Mouse (Mus musculus): ENCODE data around the gene Zic4.

The Zic4 gene

DNA sequence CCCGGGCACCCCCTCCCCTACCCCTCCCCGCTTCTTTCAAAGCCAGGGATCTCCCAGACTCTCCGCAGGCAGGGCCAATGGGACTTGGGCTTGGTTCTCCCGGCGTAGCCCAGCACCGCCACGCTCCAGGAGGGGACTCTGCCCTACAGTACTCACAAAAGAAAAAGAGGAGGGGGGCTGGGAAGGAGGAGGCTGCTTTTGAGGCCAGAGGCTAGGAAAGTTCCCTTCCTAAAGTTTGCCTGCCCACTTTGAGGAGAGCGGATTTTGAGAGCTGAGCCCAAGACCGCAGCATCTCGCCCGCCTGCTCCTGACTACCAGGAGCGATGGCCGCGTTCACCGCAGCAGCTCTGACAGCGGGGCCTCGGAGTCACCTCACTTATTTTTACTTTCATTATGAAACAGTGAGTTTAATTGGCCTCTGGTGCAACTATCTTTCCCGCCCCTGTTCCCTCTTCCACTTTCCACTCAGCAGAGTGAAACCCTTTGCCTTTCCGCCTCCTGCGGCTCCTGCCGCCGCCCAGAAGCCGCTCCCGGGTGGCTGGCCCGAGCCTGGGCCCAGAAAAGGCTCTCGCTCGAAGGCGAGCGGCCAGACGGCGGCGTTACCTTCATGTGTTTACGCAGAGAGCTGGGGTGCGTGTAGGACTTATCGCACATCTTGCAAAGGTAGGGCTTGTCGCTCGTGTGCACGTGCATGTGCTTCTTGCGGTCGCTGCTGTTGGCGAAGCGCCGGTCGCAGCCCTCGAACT lies at the start of gene Zic4:
Zic4 (plus strand) TSS at position 558 of the 746 bp plus-strand sequence.
- no peak for DNase-seq (ENCODE audit: low read depth, low spot score)

DNA sequence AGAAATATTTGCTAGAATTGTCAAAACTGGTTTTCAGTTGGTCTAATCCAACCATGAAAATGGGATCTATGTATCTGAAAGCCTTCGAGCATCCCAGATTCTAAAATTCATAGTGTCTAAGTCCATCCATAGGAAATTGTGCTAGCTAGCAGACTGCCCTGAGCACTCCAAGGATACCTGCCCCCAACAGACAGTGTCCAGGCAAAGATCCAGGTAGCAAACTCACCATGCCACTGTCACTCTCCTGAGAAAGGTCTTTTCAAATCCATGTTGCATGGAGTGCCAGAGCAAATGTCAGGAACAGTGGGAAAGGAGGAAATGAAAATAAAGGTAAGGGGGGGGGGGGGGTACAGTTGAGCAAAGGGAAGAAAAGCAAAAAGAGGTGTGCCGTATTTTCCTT lies 14.6 kb upstream of the Zic4 start:
- no peak for DNase-seq (ENCODE audit: low read depth, low spot score)

DNA sequence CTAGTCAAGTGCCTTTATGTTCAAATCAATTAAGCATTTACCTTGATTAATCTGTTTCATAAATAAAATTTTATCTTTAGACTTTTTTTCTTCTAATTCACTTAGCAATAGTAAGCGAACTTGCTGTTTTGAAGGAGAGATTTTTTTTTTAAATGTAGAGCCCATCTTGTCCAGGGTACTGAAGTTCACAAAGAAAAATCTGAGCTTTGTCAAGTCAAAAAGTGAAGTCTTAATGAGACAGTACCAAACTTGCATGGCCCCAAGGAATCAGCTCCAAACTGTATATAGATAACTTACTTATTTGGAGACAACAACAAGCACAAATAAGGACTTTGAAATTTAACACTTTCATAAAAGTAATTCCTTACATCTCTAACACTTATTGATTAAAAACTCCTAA lies 13.5 kb upstream of the Zic4 start:
- DNase-seq (ENCODE audit: low read depth, low spot score), result no peak

DNA sequence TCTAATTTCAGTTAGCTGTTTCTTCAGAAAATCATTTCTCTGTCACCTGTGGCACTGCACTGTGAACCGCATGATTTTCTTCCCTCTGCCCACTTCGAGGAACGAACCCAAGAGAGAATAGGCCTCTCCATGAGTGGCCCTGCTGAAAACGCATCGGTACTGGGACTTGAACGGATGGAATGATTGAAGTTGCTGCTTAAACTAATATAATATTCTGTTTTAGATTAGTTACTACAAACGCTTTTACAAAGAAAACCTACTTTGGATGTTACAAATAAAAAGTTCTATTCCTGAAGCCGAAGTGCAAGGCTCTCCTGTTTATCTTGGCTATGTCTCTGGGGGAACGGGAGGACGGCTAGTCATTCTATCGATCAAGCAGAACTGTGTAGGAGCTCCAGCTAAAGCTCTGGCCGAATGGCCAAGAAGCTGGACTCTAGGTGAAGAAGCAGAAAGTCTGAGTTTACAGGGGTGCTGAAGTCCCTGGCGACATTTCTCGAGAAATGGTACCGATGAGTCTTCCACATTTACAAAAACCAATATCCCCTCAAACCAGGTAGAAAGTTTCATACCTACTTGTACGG lies 11.9 kb upstream of the Zic4 start:
- DNase-seq (ENCODE audit: low read depth, low spot score), result no peak

DNA sequence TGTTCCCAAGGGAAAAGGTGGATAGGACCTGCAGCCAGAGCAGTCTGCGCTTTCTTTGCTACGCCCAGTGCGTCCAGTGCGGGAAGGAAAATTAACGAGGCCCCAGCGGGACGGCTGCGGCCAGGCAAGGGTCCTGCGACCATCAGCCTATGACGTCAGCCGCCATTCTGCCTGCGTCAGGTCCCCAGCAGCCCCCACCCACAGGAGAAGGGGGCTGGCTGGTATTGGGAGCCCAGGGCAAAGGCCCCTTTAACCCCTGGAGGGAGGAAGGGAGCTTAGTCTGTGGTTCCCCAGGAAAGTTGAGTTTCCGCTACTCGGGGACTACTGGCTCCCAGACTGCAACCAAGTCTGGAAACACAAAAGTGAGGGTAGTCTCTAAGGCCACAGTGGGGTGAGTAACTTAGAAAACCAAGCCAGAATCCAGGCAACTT lies 11.3 kb upstream of the Zic4 start:
- no peak for DNase-seq (ENCODE audit: low read depth, low spot score)

DNA sequence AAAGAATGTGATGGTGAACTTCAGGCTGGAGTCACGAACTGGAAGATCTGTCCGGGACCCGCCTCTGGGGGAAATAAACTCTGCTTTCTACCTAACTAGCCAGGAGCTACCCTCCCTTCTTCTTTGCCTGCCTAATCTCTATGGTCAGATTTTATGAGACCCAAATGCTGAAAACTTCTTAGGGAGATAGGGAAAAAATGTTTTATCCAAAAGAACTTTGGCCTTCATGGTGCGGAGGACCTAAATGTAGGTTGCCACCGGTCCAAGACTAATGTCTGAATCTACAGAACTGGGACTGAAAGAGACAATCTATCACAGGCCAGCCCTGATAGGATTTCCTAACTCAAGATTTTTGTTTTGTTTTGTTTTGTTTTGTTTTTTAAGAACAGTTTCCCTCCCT lies 10.9 kb upstream of the Zic4 start:
- no peak for DNase-seq (ENCODE audit: low read depth, low spot score)

DNA sequence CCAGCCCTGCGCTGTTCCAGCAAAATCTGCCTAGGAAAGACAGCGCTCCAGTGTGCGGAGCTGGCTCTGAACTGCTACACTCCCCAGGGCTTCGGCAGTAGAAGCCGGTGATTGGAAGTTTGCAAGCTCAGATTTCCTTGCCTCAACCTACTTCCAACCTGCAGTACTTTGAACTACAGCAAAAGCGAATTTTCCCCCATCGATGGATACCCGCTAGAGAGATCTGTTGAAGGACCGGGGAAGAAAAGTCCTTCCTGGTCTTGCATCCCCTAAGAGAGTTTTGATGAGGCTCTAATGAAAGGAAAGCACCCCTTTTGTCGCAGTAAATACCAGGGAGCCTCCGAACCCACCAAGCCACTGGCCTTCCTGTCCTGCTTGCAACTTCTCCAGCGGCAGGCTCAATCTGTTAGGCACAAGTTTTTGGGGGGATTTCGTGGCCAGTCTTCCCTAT lies 10.2 kb upstream of the Zic4 start:
- DNase-seq (ENCODE audit: low read depth, low spot score), result no peak

DNA sequence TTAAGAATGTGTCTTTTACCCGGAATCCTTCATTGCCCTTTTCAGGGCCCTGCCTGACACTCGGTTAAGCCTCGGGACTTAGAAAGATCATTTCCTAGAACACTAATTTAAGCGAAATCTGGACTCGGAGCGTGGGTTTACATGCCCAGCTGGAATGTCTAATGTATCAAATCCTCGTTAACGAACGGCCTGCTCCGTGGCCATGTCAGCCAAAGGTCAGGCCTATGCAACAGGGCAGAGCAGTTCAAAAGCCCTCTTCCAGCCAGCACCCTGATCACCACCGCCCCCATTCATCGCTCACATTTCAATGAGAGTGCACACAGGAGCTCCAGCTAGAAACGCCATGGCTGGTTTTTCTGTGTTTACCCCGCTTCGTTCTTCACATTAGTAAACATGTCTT lies 9.4 kb upstream of the Zic4 start:
- no peak for DNase-seq (ENCODE audit: low read depth, low spot score)

DNA sequence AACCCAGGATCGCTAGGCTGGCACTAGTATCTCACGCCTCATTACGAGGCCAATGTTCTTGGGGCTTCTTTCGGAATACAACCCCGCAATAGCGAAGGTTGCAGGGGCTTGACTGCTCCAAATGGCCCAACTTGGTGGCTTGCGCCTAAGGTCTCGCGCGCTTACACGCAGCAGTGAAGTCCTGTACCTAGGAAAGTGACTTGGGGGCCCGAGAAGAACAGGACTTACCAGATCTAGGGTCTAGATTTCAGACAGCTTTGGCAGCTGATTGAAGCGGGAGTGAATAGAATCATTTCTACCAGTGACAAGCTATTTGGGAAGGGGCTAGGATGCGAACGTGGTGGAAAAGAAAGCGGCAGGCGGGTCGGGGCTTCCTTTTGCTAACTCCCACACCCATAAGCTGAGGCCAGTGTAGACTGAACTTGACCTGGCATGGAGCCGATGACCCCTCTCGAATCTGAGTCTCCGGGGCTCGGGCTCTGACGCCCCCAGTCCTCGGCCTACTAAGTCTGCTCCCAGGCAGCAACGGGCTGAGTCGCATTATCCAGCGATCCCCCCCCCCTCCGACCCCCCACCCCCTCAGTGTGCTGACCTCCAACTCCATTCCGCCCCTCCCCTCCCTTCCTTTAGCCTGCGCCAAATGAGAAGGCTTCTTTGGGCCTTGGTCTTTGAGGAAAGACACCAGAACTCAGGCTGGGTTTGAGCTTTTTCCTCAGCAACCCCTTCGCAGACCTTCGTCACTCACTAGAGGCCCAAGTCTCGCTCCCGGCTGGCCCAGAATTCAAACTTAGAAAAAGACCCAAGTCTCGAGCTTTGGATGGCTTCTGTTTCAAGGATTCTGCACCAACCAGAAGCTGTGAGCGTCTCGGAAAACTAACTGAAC lies 8.4 kb upstream of the Zic4 start:
- no peak for DNase-seq (ENCODE audit: low read depth, low spot score)

DNA sequence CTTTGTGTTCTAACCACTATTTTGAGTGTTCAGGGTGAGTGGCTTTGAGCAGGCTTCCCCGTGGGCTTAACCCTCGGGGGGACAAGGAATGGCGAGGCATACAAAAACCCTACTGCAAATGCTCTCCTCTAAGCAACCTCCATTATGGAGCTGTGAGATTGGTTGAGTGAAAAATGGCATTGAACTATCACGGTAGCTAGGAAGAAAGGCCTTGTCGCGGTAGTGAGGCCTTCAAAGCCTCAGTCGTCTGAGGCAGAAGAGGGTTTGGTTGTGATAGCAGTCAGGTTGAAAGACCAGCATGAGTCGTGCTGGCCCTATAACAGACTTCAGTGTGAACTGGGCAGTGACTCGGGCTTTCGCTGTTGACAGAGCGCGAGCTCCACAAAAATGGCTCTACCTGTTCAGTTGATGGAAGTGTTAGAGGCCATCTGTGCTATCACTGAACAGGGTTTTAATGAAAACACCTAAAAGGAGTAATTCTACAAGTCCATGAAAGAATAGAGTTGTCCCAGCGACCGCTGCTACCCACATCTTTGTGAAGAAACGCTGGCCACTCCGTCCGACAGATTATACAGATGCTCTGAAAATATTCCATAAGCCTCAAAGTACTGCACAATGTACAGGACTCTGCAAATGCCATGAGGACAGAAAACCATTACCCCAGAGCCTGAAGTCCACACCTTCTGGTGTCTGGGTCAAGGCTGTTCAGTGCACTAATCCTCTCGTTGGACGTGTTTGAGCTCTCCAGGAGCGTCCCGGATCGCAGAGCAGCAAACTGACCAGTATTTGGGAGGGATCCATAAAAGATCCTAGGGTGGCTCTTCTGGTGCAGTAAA lies 7.6 kb upstream of the Zic4 start:
- DNase-seq (ENCODE audit: low read depth, low spot score), result no peak

DNA sequence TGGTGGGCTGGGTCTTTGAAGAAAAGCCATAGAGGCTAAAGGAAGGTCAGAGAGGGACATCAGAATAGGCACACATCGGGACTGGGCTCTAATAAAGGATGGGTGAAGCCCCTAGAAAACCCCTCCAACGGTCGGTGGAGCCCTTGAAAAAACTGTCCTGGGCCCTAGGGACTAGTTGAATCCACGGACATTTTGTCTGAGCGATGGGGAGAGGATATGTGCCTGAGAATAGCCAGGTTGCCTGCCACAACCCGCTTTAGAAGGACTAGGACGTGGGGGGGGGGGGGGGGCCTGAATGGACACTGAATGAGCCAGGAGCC lies 7.0 kb upstream of the Zic4 start:
- DNase-seq (ENCODE audit: low read depth, low spot score), result no peak

DNA sequence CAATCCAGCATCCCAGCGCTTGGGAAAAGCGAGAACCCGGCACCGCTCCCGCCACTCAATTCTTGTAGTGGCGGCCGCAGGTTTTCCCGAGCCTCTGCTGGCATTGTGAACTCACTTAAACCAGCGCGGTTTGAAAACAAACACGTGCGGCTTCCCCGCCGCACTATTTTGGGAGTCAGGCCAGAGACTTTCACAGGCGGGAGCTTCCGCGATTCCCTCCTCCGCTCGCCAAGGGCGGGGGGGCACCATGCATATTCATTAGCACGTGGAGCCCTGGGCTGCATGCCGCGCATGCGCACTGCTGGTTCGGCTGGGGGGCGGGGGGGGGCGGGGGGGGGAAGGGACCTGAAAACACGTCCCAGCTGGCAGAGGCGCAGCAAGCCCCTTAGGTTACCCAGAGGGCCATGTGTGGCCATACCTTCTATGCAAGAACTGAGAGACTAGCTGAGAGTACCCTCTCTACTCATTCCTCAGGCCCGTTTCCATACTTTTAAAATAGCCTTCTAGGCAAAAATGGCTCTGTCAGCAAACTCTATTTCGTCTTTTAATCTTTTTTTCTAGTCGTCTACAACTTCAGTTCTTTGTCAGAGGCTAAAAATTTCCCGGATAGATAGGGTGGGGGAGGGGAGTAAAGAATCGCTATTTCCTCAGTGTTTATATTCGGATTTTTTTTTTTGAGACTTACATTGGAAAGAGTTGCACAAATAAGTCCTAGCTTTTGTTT lies 6.4 kb upstream of the Zic4 start:
- no peak for DNase-seq (ENCODE audit: low read depth, low spot score)

DNA sequence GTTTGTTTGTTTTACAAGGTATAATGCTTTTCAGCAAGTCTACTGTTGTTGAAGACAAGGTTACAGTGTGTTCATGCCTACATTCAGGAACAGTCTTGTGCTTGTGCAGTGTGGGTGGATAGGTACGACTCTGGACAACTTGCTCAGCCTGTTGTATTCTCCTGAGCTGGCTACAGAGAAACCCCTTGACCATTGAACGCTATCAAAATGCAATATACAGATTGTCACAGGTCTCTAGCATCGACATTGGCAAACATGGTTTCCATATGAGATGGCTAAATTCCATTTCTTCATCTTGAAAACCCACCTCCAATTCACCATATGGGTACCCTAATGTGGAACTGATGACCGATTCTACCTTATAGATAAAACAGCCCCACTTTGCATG lies 5.9 kb upstream of the Zic4 start:
- DNase-seq (ENCODE audit: low read depth, low spot score), result no peak

DNA sequence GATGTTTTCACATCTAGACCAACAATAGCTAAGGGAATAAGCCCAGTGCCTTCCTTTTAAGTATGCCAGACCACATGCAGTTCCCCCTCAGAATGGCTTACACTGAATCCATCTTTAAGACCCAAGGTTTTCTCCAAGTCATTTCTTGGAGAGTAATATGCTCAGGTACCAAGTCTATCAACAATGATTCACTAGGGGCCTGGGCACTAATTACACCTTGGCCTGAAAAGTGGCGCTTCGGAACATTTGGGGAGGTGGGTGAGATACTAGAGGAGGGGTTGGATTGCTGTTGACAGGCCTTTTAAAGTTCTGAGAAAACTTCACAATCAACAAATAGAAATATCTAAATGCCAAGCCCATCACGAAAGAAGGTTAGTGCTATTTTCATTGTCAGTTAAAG lies 4.9 kb upstream of the Zic4 start:
- DNase-seq (ENCODE audit: low read depth, low spot score), result no peak

DNA sequence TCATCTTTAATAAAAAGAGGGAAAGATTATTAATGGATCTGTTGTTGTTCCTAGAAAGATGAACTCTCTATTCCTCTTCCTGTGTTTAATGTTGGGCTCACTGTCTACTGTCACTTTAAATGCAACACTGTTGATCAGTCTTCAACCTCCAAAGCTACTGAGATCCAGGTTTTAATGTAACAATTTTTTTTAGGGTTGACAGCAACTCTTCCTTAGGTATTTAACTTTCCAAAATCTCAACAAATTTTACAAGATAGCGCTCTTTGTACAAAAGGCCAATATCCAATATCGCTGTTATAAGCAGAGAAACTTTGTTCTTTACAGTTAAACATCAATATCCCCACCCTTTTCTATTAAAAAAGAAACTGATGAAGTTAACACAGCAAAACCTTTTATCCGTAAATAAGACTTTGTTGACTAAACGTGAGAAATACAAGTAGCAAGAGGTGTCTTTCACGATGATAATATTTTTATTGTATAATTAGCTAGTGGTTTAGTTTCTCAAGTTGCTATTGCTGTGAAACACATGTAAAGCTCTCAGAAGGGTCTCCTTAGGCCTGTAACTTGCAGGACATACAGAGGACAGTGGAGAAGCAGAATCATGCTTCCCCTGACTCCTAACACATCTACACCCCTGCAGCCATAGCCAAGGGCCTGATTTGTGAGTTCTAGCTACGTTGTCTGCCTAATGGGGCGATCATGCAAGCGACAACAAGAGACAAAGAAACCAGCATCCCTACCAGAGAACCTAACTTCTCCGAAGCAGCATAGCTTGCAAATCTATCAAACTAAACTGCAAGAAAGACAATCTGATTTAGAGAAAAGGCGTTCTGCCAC lies 3.1 kb upstream of the Zic4 start:
- no peak for DNase-seq (ENCODE audit: low read depth, low spot score)

DNA sequence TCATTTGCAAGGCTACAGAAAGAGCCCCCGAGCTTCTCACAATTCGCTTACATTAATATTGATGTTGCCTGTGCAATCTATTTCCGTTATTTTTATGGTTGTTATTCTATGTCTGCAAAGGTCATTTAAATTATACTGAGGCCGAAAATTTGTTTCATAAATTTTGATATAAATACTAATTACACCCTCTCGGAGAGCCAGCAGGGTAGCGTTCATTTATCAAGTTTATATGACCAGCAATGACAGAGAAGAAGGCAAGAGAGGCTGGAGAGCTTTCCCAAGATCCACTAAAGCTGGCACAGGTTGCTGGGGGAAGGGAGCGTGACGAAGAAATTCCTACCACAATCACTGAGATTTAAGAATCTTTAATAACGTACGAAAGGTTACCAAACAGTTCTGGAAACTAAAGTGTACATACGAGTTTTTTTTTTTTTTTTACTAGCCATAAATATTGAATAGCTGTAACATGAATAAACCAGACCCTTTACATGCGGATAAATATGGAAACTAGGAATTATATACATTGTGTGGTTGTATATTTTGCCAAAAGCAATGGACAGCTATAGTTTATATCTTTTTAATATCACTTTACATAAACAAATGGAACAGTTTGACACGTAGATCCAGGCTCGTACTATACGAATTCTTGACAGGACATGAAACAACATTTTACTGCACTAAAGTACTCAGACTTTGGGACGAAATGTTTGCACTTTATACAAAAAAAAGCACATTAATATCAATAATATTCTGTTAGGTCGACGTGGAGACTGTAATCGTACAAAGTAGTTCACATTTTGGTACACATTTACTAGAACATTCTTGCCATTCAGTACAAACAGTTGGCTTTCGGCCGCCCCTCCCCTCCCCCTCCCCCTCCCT lies 1.8 kb upstream of the Zic4 start:
- no peak for DNase-seq (ENCODE audit: low read depth, low spot score)

DNA sequence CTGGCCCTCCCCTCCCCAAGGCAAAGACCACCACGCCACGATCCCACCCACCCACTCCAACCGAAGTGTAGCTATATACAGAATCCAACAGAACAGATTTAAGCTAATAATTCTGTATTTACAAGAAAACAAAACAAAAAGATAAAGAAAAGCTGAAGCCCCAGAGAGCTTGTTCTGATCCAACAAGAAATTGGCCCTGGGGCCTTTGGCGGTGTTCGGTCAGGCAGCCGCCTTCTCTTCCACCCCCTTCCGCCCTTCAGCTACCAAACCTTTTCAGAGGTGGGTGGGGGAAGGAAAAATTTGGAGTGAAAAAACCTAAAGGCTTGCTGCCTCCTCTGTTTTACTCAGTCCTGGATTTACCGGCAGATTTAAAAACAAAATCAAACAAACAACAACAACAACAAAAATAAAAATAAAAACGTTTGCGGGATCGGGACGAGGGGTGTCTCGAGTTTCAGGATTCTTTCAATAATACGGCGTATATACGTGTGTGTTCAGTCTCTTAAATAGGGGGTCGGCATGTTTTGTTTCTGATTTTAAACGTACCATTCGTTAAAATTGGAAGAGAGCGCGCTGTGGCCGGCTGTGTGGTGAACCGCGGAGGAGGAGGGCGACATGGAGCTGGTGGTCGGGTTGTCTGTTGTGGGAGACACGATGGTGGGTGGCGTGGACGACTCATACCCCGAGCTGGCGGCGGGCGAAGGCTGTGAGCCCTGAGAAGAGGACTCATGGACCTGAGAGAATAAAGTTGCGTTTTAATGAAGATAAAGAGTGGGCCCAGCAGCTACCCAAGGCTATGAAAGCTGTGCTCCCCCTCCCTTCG lies 969 bp upstream of the Zic4 start:
- no peak for DNase-seq (ENCODE audit: low read depth, low spot score)

DNA sequence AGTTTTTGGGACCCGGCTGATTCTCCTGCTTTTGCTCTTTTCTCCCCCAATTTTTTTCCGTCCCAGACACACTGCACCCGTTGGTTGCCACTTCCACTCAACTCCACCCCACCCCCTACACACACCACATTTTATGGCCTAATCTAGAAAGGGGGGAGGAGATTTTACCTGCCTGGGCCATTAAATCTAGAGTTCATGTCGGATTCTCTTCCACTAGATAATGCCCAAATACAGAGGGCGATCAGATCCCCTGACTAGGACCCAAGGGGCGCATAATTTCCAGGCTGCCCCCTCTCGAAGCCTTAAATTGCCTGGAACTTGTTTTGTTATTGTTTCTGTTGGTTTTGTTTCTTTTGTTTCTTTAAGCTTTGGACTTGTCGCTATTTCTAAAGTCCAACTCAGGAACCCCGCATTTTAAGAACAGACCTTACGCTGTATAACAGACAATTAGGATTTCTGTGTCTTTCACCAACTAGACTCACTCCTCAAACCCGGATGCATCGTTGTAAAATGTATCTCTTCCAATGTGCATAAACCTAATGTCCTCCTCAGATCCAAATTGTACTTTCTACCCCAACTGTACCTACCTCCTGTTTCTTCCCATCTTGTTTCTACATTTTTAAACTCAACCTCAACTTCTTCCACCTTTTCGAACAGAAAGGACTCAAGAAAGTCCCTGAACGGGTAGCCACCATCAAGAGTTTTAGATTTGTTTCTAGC lies 958 bp downstream of the Zic4 start:
- DNase-seq (ENCODE audit: low read depth, low spot score), result no peak
